Mouse (Mus musculus) lung, adult 2 months (tissue): ENCODE data around the gene Top2a.

ENCODE experiments used
- CTCF ChIP-seq: fragments of 200-500 bp; IDR thresholded peaks from 2 replicates; pipeline ENCODE4 v1.5.1; 2011; ENCODE audit warnings: mild to moderate bottlenecking, low read length, control low read depth; ENCODE audit not compliant: insufficient read depth
- POLR2A ChIP-seq: fragments of 200-500 bp; IDR thresholded peaks from 2 replicates; pipeline ENCODE4 v1.6.1; 2011; ENCODE audit warnings: low read depth, mild to moderate bottlenecking, control low read depth, low read length, borderline replicate concordance; ENCODE audit errors: extremely low read depth

DNA sequence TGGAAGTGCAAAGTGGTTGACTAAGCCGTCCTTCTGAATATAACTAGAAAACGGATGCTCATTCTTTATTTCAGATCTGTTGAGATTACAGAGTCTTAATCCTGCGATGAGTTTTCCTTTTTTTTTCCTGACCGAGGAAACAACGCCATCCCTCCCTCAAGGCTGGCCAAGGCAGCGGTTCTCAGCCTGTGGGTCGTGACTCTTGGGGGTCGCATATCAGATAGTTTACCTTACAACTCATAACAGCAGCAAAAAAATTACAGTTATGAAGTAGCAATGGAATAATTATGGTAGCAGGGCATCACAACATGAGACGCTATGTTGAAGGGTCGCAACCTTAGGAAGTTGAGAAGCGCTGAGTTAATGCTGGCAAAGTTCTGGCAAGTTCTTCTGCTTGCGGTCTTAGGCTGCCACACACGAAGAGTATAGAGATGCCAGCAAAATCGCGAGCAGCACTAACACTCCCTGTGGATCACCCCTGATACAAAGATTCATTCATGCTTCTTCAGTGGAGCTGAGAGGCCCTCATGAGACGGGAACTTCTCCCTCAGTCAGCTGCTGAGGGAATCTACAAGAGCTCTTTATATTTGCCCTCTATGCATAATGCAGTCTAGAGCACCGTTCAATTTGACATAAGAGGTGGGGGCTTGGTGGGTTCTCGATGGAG is 612 bp upstream of the Top2a start:
- TF ChIP-seq POLR2A = no peak
- TF ChIP-seq CTCF = no peak
